Mouse (Mus musculus): ENCODE results near the gene Rad51b. TPM values are rescaled to one million over a fixed set of nuclear protein-coding genes. Genes with fewer than 3 reads are reported as not detected.

Rad51b gene
- polyA plus RNA-seq, 1 experiment from 2014 or later: 7.6 TPM

GRCm38 (mm10) chr12:79782444-79783117 is 485.5 kb downstream of the Rad51b start:
- Histone ChIP-seq H3K27ac (replicated peaks) (no peak overlapping the region), H3K4me2 (replicated peaks) (no peak overlapping the region), H3K9me3 (0 out of 2 replicates have a peak, but pooled peaks cover 3% of the 10 kb centered on the region), H3K4me3 (no peak overlapping the region), H3K36me3 (peaks cover 4% of the 10 kb centered on the region; the same call in 1 of the 2 replicates), H3K4me1 (no peaks in the 10 kb centered on the region), H3K27me3 (no peaks in the 10 kb centered on the region), H3K9ac (replicated peaks) (no peak overlapping the region)
- ATAC-seq (ENCODE audit: low FRiP score, low read depth): no peak
- 94% methylated on average over 6 of the region's 6 CpGs for WGBS

DNA sequence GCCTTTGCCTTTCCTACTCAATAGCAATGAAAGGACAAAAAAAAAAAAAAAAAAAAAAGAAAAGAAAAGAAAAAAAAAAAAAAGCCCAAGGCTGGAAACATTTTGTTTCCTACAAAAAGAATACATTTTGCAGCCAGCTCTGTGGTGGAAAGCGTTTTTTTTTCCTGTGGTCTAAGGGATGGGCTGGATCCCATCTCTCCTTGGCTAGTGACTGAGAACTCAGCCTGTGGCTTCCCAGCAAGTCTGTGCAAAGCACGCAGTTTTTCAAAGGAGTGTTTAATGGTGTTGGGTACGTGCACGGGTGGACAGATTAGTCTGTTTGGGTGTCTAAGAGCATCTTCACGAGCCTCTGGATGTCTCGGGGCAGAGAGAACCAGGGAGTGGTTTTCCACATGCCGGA is 487.1 kb downstream of the Rad51b start:
- no peaks in the 10 kb centered on the region for H3K4me1 ChIP-seq
- no peak overlapping the region for H3K27ac ChIP-seq (replicated peaks)
- H3K9me3 ChIP-seq: 0 out of 2 replicates have a peak, but pooled peaks cover 3% of the 10 kb centered on the region
- peaks cover 4% of the 10 kb centered on the region; the same call in 1 of the 2 replicates for H3K36me3 ChIP-seq
- no peak overlapping the region for H3K4me3 ChIP-seq
- whole genome bisulfite sequencing: 80% methylated on average over 7 of the region's 7 CpGs
- no peak for ATAC-seq (ENCODE audit: low FRiP score, low read depth)
- no peaks in the 10 kb centered on the region for H3K27me3 ChIP-seq
- no peak overlapping the region for H3K4me2 ChIP-seq (replicated peaks)
- H3K9ac ChIP-seq (replicated peaks): no peak overlapping the region

- Histone ChIP-seq H3K27ac (replicated peaks) (no peak overlapping the region), H3K4me1 (no peaks in the 10 kb centered on the region), H3K9ac (replicated peaks) (no peak overlapping the region), H3K9me3 (0 out of 2 replicates have a peak, but pooled peaks cover 3% of the 10 kb centered on the region), H3K36me3 (peaks cover 4% of the 10 kb centered on the region; the same call in 1 of the 2 replicates), H3K4me3 (no peak overlapping the region), H3K27me3 (no peaks in the 10 kb centered on the region), H3K4me2 (replicated peaks) (no peak overlapping the region)
- ATAC-seq (ENCODE audit: low FRiP score, low read depth): no peak
- WGBS: 94% methylated on average over 3 of the region's 3 CpGs
These were observed 488.6 kb downstream of the Rad51b start for GRCm38 (mm10) chr12:79785691-79786090.

- WGBS: 73% methylated on average over 10 of the region's 10 CpGs
- H3K4me1 ChIP-seq: no peaks in the 10 kb centered on the region
- H3K27me3 ChIP-seq: no peaks in the 10 kb centered on the region
- no peak overlapping the region for H3K4me2 ChIP-seq (replicated peaks)
- ATAC-seq (ENCODE audit: low FRiP score, low read depth): no peak
- H3K9me3 ChIP-seq: 0 out of 2 replicates have a peak, but pooled peaks cover 3% of the 10 kb centered on the region
- no peak overlapping the region for H3K27ac ChIP-seq (replicated peaks)
- H3K36me3 ChIP-seq: peaks cover 2% of the 10 kb centered on the region; the same call in 1 of the 2 replicates
- H3K9ac ChIP-seq (replicated peaks): no peak overlapping the region
- H3K4me3 ChIP-seq: no peak overlapping the region
These were observed 490.5 kb downstream of the Rad51b start for GRCm38 (mm10) chr12:79787538-79787937.

- Histone ChIP-seq H3K9me3 (0 out of 2 replicates have a peak, but pooled peaks cover 3% of the 10 kb centered on the region), H3K9ac (replicated peaks) (no peak overlapping the region), H3K4me1 (no peaks in the 10 kb centered on the region), H3K36me3 (no peaks in the 10 kb centered on the region), H3K4me3 (no peak overlapping the region), H3K4me2 (replicated peaks) (no peak overlapping the region), H3K27ac (replicated peaks) (no peak overlapping the region), H3K27me3 (no peaks in the 10 kb centered on the region)
- ATAC-seq (ENCODE audit: low FRiP score, low read depth): no peak
- 95% methylated on average over 5 of the region's 5 CpGs for WGBS
These were observed 491.3 kb downstream of the Rad51b start for GRCm38 (mm10) chr12:79788340-79788739.

DNA sequence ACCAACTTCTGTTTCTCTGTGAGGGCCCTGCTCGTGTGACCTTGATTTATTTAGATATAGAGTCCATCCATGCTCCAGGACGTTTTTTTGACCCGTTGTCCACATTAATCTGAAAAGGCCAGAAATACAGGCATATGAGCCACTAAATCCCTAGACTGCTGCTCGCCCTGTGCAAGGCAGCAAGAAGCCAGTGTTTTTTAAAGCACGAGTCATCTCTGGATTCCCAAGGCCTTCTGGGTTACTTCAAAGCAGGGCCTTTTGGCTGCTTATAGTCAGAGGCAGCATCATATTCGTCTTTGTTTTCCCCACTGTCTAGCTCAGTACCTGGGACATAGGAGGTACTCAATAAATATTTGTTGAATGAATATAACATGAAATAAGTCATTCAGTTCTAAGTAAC is 492.4 kb downstream of the Rad51b start:
- Histone ChIP-seq H3K36me3 (no peaks in the 10 kb centered on the region), H3K4me1 (no peaks in the 10 kb centered on the region), H3K9me3 (0 out of 2 replicates have a peak, but pooled peaks cover 3% of the 10 kb centered on the region), H3K27ac (replicated peaks) (no peak overlapping the region), H3K4me3 (no peak overlapping the region), H3K27me3 (no peaks in the 10 kb centered on the region), H3K9ac (replicated peaks) (no peak overlapping the region), H3K4me2 (replicated peaks) (no peak overlapping the region)
- no peak for ATAC-seq (ENCODE audit: low FRiP score, low read depth)
- WGBS: 91% methylated on average over 6 of the region's 6 CpGs

DNA sequence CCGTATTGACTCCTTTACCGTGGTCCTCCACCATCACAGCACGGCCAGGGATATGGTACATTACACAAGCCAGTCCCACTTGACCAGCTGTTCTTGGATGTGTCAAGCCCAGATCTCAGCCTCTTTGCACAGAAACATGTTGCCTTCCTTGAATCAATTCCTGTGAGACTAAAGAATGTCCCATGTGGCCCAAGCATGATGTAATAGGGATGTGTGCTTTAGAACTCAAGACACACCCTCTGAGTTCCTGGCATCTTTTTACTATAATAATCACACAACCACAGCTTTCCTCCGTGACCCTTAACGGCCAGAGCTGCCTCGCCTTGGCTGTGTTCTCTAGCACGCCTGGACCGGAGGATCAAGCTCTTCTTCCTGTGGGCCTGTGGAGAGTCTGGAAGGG is 496.3 kb downstream of the Rad51b start:
- H3K27ac ChIP-seq (replicated peaks): no peak overlapping the region
- H3K4me3 ChIP-seq: no peak overlapping the region
- H3K9ac ChIP-seq (replicated peaks): no peak overlapping the region
- ATAC-seq (ENCODE audit: low FRiP score, low read depth): no peak
- H3K9me3 ChIP-seq: no peaks in the 10 kb centered on the region
- H3K27me3 ChIP-seq: no peaks in the 10 kb centered on the region
- no peaks in the 10 kb centered on the region for H3K36me3 ChIP-seq
- H3K4me1 ChIP-seq: 0 out of 2 replicates have a peak, but pooled peaks cover 2% of the 10 kb centered on the region
- WGBS: 85% methylated on average over 8 of the region's 8 CpGs
- no peak overlapping the region for H3K4me2 ChIP-seq (replicated peaks)

DNA sequence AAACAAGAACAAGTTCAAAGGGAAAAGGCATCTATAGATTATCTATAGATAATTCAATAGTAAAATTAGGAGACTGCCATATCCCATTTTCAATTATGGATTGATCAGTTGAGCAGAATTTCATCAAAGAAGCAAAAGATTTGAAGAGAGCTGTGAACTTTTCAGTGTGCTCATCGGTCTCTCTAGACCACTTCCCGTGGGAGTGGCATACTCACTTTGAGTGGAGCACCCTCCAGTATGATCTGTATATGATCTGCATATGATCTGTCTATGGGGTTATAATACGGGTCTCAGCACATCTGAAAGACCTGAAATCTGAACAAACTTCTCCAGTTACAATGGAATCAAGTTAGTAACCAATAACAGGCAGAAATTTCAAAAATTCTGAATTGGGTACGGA is 497.7 kb downstream of the Rad51b start:
- H3K4me1 ChIP-seq: 0 out of 2 replicates have a peak, but pooled peaks cover 2% of the 10 kb centered on the region
- no peak overlapping the region for H3K4me2 ChIP-seq (replicated peaks)
- H3K36me3 ChIP-seq: no peaks in the 10 kb centered on the region
- no peak for ATAC-seq (ENCODE audit: low FRiP score, low read depth)
- H3K27ac ChIP-seq (replicated peaks): no peak overlapping the region
- no peak overlapping the region for H3K9ac ChIP-seq (replicated peaks)
- 89% methylated on average over 4 of the region's 4 CpGs for WGBS
- no peaks in the 10 kb centered on the region for H3K27me3 ChIP-seq
- no peak overlapping the region for H3K4me3 ChIP-seq
- H3K9me3 ChIP-seq: no peaks in the 10 kb centered on the region

GRCm38 (mm10) chr12:79796260-79796659 is 499.2 kb downstream of the Rad51b start:
- no peaks in the 10 kb centered on the region for H3K9me3 ChIP-seq
- H3K9ac ChIP-seq (replicated peaks): no peak overlapping the region
- no peak overlapping the region for H3K27ac ChIP-seq (replicated peaks)
- ATAC-seq (ENCODE audit: low FRiP score, low read depth): no peak
- H3K4me1 ChIP-seq: 0 out of 2 replicates have a peak, but pooled peaks cover 2% of the 10 kb centered on the region
- H3K27me3 ChIP-seq: peaks cover 5% of the 10 kb centered on the region; the same call in 1 of the 2 replicates
- H3K36me3 ChIP-seq: no peaks in the 10 kb centered on the region
- no peak overlapping the region for H3K4me2 ChIP-seq (replicated peaks)
- 68% methylated on average over 6 of the region's 6 CpGs for WGBS
- no peak overlapping the region for H3K4me3 ChIP-seq

DNA sequence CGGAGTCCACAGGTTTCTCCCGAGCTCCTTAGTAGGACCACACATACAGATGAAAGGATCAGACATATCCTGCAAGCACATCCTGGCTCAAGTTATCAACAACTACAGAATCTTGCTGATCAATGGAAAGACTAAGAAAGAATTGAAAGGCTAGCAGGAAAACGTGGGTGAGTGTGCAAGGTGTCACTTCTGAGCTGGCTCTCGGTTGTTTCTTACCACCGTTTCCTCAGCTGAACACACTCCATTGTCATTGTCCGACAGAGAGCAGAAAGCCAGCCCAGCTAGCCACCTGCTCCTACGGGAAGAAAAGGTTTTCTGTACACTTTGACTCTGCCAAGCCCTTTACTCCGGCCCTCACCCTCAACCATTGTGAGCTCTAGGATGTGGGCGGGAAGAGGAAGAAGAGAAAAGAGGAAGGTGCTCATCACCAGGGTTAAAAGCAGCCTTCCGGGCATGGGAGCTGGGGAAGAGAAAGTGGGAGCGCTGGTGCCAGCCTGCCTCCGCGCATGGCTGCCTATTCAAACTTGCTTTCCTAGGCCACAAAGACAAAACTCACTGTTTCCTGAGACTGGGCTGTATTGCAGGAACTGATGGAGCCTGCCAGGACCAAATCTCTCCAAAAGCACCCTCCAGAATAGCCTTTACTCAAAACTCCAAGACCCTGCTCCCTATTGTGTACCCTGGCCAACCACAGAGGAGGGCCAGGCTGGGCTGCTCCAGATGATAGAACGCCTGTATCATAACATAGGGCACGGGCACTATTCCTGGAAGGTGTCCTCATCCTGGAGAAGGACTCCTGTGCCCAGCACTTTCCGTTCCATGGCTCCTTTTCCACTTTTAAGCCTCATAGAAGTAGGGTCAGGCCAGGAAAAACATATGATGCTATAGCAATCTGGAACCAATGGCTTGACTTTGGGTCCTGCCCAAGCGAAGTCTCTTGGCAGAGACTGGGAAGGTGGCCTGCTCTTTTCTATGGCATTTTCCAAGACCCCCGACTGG is 500.0 kb downstream of the Rad51b start:
- Histone ChIP-seq H3K27me3 (peaks cover 5% of the 10 kb centered on the region; the same call in 1 of the 2 replicates), H3K9ac (replicated peaks) (no peak overlapping the region), H3K36me3 (no peaks in the 10 kb centered on the region), H3K9me3 (no peaks in the 10 kb centered on the region), H3K4me1 (0 out of 2 replicates have a peak, but pooled peaks cover 2% of the 10 kb centered on the region), H3K4me3 (no peak overlapping the region), H3K4me2 (replicated peaks) (no peak overlapping the region), H3K27ac (replicated peaks) (peak overlapping the region; percentile 30; the same call in 1 of the 2 replicates)
- 76% methylated on average over 18 of the region's 18 CpGs for WGBS
- ATAC-seq (ENCODE audit: low FRiP score, low read depth): no peak

- no peak overlapping the region for H3K4me2 ChIP-seq (replicated peaks)
- no peak overlapping the region for H3K9ac ChIP-seq (replicated peaks)
- peaks cover 5% of the 10 kb centered on the region; the same call in 1 of the 2 replicates for H3K27me3 ChIP-seq
- no peak for ATAC-seq (ENCODE audit: low FRiP score, low read depth)
- 0 out of 2 replicates have a peak, but pooled peaks cover 2% of the 10 kb centered on the region for H3K4me1 ChIP-seq
- H3K36me3 ChIP-seq: no peaks in the 10 kb centered on the region
- no peak overlapping the region for H3K4me3 ChIP-seq
- no peaks in the 10 kb centered on the region for H3K9me3 ChIP-seq
- no peak overlapping the region for H3K27ac ChIP-seq (replicated peaks)
- 86% methylated on average over 3 of the region's 3 CpGs for WGBS
These were observed 501.4 kb downstream of the Rad51b start for GRCm38 (mm10) chr12:79798488-79798887.

All from midbrain, embryonic 12.5 days (tissue).